Mouse (Mus musculus): ENCODE data around the gene Eif5. TPM values are rescaled to one million over a fixed set of nuclear protein-coding genes. Genes with fewer than 3 reads are reported as not detected.

The Eif5 gene
- polyA plus RNA-seq, 1 experiment = 100 TPM

DNA sequence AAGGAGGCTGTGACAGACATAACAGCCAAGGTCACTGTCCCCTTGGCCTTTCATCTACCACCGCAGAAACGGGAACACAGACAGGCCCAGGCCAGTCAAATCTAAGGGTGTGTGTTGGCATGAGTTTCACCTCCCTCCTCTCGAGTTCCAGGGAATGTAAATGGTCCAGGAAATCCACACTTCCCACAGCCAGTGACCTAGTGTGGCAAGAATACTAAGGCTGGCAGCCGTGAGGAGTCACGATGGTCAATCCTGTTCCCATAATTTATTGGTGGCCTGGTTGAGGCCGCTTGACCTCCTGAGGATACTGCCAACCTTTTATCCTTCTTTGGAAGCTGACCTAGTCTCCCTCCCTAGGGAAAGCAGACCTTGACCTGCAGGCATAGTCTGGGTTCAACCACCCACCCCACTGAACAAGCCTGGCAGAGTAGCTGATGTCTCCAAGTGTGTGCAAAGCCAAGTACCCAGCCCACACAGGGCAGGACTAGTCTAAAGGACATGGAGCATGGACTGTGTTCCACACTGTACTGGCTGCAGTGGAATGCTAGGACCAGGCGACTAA lies 23.5 kb upstream of the Eif5 start:
- DNase-seq (ENCODE audit: low read depth in 1 of 2, low spot score in 2 of 2) = no peak
- WGBS = 76% methylated on average over 7 of the region's 7 CpGs
- Histone ChIP-seq H3K27me3 (ENCODE audit: control insufficient read depth, insufficient read depth, low read length) (no peaks in the 10 kb centered on the region), H3K27ac (ENCODE audit: insufficient read depth, low read length) (no peak overlapping the region), H3K4me3 (ENCODE audit: extremely low read depth, insufficient read depth, insufficient read length) (no peak overlapping the region), H3K36me3 (ENCODE audit: control insufficient read depth, insufficient read depth, low read length) (no peaks in the 10 kb centered on the region), H3K4me1 (ENCODE audit: control insufficient read depth, insufficient read depth, insufficient read length) (no peaks in the 10 kb centered on the region)
- no peak for TF ChIP-seq POLR2A (IDR thresholded peaks at IDR 0.05; ENCODE audit: low read depth, low read length)
- no peak for TF ChIP-seq CTCF (IDR thresholded peaks at IDR 0.05; ENCODE audit: extremely low read depth, insufficient read depth, insufficient read length, insufficient replicate concordance)

DNA sequence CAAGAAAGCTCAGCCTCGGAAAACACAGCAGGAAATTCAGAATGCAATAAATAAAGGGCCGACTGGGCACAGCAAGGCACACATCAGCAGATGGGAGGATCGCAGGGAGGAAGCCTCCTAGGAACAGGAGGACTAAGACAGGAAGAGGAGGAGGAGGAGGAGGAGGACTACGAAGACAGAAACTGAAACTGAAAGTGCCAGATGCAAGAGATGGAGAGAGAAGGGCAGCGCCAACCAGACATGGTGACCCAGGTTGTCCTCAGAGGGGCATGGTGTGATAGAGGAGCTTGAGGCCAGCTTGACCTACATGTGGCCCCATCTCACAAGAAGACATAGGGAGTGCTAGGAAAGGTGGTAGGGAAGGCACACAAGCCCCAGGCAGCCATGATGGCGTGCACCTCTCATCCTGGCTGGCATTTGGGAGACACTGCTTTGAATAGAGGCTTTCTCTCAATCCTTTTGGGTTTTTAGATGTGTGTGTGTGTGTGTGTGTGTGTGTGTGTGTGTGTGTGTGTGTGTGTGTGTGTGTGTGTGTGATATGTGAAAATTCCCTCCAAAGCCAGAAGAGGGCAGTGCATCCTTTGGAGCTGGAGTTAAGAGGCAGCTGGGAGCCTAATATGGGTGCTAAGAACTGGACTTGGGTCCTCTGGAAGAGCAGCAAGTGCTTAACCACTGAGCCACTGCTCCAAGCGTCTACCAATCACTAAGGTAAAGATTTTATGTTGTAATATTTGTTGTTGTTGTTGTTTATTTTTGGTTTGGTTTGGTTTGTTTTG lies 22.8 kb upstream of the Eif5 start:
- 59% methylated on average over 7 of the region's 7 CpGs for WGBS
- Histone ChIP-seq H3K27me3 (ENCODE audit: control insufficient read depth, insufficient read depth, low read length) (no peaks in the 10 kb centered on the region), H3K4me3 (ENCODE audit: extremely low read depth, insufficient read depth, insufficient read length) (no peak overlapping the region), H3K36me3 (ENCODE audit: control insufficient read depth, insufficient read depth, low read length) (no peaks in the 10 kb centered on the region), H3K27ac (ENCODE audit: insufficient read depth, low read length) (no peak overlapping the region), H3K4me1 (ENCODE audit: control insufficient read depth, insufficient read depth, insufficient read length) (no peaks in the 10 kb centered on the region)
- DNase-seq (ENCODE audit: low read depth in 1 of 2, low spot score in 2 of 2) = no peak
- TF ChIP-seq POLR2A (IDR thresholded peaks at IDR 0.05; ENCODE audit: low read depth, low read length) (no peak), CTCF (IDR thresholded peaks at IDR 0.05; ENCODE audit: extremely low read depth, insufficient read depth, insufficient read length, insufficient replicate concordance) (no peak)

- Histone ChIP-seq H3K4me1 (ENCODE audit: control insufficient read depth, insufficient read depth, insufficient read length) (no peaks in the 10 kb centered on the region), H3K4me3 (ENCODE audit: extremely low read depth, insufficient read depth, insufficient read length) (no peak overlapping the region), H3K36me3 (ENCODE audit: control insufficient read depth, insufficient read depth, low read length) (no peaks in the 10 kb centered on the region), H3K27me3 (ENCODE audit: control insufficient read depth, insufficient read depth, low read length) (no peaks in the 10 kb centered on the region), H3K27ac (ENCODE audit: insufficient read depth, low read length) (no peak overlapping the region)
- TF ChIP-seq CTCF (IDR thresholded peaks at IDR 0.05; ENCODE audit: extremely low read depth, insufficient read depth, insufficient read length, insufficient replicate concordance) (no peak), POLR2A (IDR thresholded peaks at IDR 0.05; ENCODE audit: low read depth, low read length) (no peak)
- DNase-seq (ENCODE audit: low read depth in 1 of 2, low spot score in 2 of 2) = no peak
- WGBS = 95% methylated on average over 5 of the region's 5 CpGs
Observed at GRCm38 (mm10) chr12:111515920-111516319, 21.9 kb upstream of the Eif5 start.

DNA sequence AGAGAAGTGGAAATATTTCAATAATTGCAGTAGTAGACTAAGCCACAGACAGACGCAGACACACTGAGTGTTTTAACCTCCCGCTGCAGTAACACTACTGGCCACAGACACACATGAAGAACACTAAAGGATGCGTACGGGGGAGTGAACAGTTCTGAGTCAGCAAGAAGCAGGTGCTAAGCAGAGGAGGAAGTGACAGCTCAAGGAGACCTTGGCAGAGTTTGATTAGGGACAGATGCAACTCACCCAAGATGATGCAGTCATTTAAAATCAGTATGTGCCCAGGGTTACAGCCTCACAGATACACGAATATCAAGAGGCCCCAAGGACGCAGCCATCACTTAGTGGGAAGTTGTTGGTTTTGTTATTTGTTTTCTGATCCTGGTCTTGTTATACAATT lies 21.0 kb upstream of the Eif5 start:
- Histone ChIP-seq H3K4me3 (ENCODE audit: extremely low read depth, insufficient read depth, insufficient read length) (no peak overlapping the region), H3K4me1 (ENCODE audit: control insufficient read depth, insufficient read depth, insufficient read length) (no peaks in the 10 kb centered on the region), H3K27me3 (ENCODE audit: control insufficient read depth, insufficient read depth, low read length) (no peaks in the 10 kb centered on the region), H3K36me3 (ENCODE audit: control insufficient read depth, insufficient read depth, low read length) (no peaks in the 10 kb centered on the region), H3K27ac (ENCODE audit: insufficient read depth, low read length) (no peak overlapping the region)
- no peak for TF ChIP-seq CTCF (IDR thresholded peaks at IDR 0.05; ENCODE audit: extremely low read depth, insufficient read depth, insufficient read length, insufficient replicate concordance)
- DNase-seq (ENCODE audit: low read depth in 1 of 2, low spot score in 2 of 2) = no peak
- 42% methylated on average over 6 of the region's 6 CpGs for WGBS

DNA sequence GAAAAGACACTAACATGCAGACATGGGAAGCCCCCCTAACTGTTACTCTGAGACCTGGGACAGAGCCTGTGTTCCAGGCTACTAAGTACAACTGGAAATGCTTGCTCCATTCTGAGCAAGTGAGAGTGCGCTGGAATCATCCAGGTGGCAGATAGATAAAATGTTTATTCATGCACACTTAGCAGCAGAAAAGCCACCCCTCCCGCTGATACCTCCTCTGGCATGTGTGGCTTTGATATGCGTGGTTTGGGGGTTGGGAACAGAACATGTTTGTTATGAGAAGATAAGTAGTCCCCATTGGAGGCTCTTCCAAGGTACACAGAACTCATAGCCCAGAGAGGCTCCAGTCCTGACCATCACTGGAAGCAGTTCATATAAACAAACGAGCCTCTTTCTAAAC lies 19.9 kb upstream of the Eif5 start:
- DNase-seq (ENCODE audit: low read depth in 1 of 2, low spot score in 2 of 2) = no peak

GRCm38 (mm10) chr12:111518391-111518790 lies 19.4 kb upstream of the Eif5 start:
- WGBS = 90% methylated on average over 9 of the region's 9 CpGs
- TF ChIP-seq POLR2A (IDR thresholded peaks at IDR 0.05; ENCODE audit: low read depth, low read length) (no peak), CTCF (IDR thresholded peaks at IDR 0.05; ENCODE audit: extremely low read depth, insufficient read depth, insufficient read length, insufficient replicate concordance) (no peak)
- H3K36me3 ChIP-seq (ENCODE audit: control insufficient read depth, insufficient read depth, low read length) = no peaks in the 10 kb centered on the region
- H3K27me3 ChIP-seq (ENCODE audit: control insufficient read depth, insufficient read depth, low read length) = no peaks in the 10 kb centered on the region
- no peaks in the 10 kb centered on the region for H3K4me1 ChIP-seq (ENCODE audit: control insufficient read depth, insufficient read depth, insufficient read length)
- no peak overlapping the region for H3K27ac ChIP-seq (ENCODE audit: insufficient read depth, low read length)
- no peak for DNase-seq (ENCODE audit: low read depth in 1 of 2, low spot score in 2 of 2)
- no peak overlapping the region for H3K4me3 ChIP-seq (ENCODE audit: extremely low read depth, insufficient read depth, insufficient read length)

More for the DNA sequence above, 19.9 kb upstream of the Eif5 start:
- no peaks in the 10 kb centered on the region for H3K36me3 ChIP-seq (ENCODE audit: control insufficient read depth, insufficient read depth, low read length)
- no peaks in the 10 kb centered on the region for H3K27me3 ChIP-seq (ENCODE audit: control insufficient read depth, insufficient read depth, low read length)
- TF ChIP-seq POLR2A (IDR thresholded peaks at IDR 0.05; ENCODE audit: low read depth, low read length) (no peak), CTCF (IDR thresholded peaks at IDR 0.05; ENCODE audit: extremely low read depth, insufficient read depth, insufficient read length, insufficient replicate concordance) (no peak)
- H3K27ac ChIP-seq (ENCODE audit: insufficient read depth, low read length) = no peak overlapping the region
- no peaks in the 10 kb centered on the region for H3K4me1 ChIP-seq (ENCODE audit: control insufficient read depth, insufficient read depth, insufficient read length)
- 82% methylated on average over 4 of the region's 4 CpGs for WGBS
- no peak overlapping the region for H3K4me3 ChIP-seq (ENCODE audit: extremely low read depth, insufficient read depth, insufficient read length)

- WGBS = 89% methylated on average over 5 of the region's 5 CpGs
Observed at GRCm38 (mm10) chr12:111519821-111520220, 18.0 kb upstream of the Eif5 start.

More at GRCm38 (mm10) chr12:111519821-111520220, 18.0 kb upstream of the Eif5 start:
- Histone ChIP-seq H3K27ac (ENCODE audit: insufficient read depth, low read length) (no peak overlapping the region), H3K4me3 (ENCODE audit: extremely low read depth, insufficient read depth, insufficient read length) (no peak overlapping the region), H3K4me1 (ENCODE audit: control insufficient read depth, insufficient read depth, insufficient read length) (no peaks in the 10 kb centered on the region), H3K27me3 (ENCODE audit: control insufficient read depth, insufficient read depth, low read length) (no peaks in the 10 kb centered on the region), H3K36me3 (ENCODE audit: control insufficient read depth, insufficient read depth, low read length) (no peaks in the 10 kb centered on the region)
- no peak for DNase-seq (ENCODE audit: low read depth in 1 of 2, low spot score in 2 of 2)
- TF ChIP-seq POLR2A (IDR thresholded peaks at IDR 0.05; ENCODE audit: low read depth, low read length) (no peak), CTCF (IDR thresholded peaks at IDR 0.05; ENCODE audit: extremely low read depth, insufficient read depth, insufficient read length, insufficient replicate concordance) (no peak)
